Mouse (Mus musculus) stomach, postnatal 0 days (tissue): ENCODE data around the gene Ncl.

Experiments used
- CTCF ChIP-seq: IDR thresholded peaks from 2 replicates; pipeline ENCODE4 v1.5.1; 2016; ENCODE audit warnings: antibody characterized with exemption, low read depth, mild to moderate bottlenecking, moderate library complexity
- EP300 ChIP-seq: optimal IDR thresholded peaks from 2 replicates; pipeline ENCODE3; 2016; ENCODE audit warnings: antibody characterized with exemption

DNA sequence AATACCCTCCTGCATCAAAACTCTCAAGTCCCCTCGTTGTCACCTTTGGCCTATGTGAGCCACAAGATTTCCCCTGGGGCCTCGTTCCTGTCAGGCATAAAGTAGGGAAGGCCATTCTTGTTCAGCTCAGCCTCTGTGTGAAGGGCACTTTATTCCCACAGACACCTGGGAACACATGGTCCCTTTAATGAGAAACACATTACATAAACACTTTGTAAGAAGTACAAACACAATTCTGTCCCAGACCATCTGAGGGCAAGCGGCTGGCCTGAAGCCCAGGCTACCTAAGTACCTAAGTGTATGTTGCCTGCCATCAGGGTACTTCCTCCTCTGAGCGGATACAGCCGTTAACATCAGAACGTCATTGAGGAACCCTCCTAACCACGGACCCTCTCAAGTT lies 39.0 kb upstream of the Ncl start:
- no peak for TF ChIP-seq CTCF
- no peak for TF ChIP-seq EP300
